Mouse (Mus musculus) brain, embryonic 14.5 days (tissue): ENCODE measurements around the gene Hoxd12.

Source experiments
- CTCF ChIP-seq: fragments of 200-500 bp; IDR thresholded peaks from 2 replicates; pipeline ENCODE4 v1.5.1; 2012; ENCODE audit warnings: inconsistent platforms, mild to moderate bottlenecking, moderate library complexity, borderline replicate concordance; ENCODE audit not compliant: insufficient read depth, insufficient read length; ENCODE audit errors: extremely low read depth
- POLR2A ChIP-seq: fragments of 200-500 bp; IDR thresholded peaks from 2 replicates; pipeline ENCODE4 v1.6.1; 2012; ENCODE audit warnings: mild to moderate bottlenecking, inconsistent platforms, borderline replicate concordance; ENCODE audit not compliant: poor library complexity, insufficient read depth, insufficient read length, severe bottlenecking; ENCODE audit errors: extremely low read depth

- TF ChIP-seq CTCF (no peak), POLR2A (no peak)
Measured at GRCm38 (mm10) chr2:74676376-74677052, 1.7 kb downstream of the Hoxd12 start.
